Mouse (Mus musculus) spleen, adult 2 months (tissue): ENCODE measurements at regions not wholly inside any gene's neighbourhood (a gene's known extent, or its start where the extent isn't known, plus 50 kb on each side); places are given as distances from the start of the nearest gene placed in this dataset.

Experiments used
- DNase-seq, 2 experiments: peaks; one replicate each; pipeline versions ENCODE4 v3.0.0 to v3.0.0-alpha.2; 2012 to 2021; ENCODE audit warnings: low spot score in 2 of 2, low read depth in 1 of 2
- H3K27ac ChIP-seq: fragments of 200-500 bp; 2 replicates; pipeline ENCODE4 v1.5.1; 2012; ENCODE audit warnings: low read length, inconsistent platforms; ENCODE audit not compliant: insufficient read depth
- H3K27me3 ChIP-seq: fragments of 200-500 bp; 2 replicates; pipeline ENCODE4 v1.6.1; 2012; ENCODE audit warnings: mild to moderate bottlenecking, moderate library complexity, low read length, inconsistent platforms; ENCODE audit not compliant: control insufficient read depth, insufficient read depth
- H3K36me3 ChIP-seq: fragments of 200-500 bp; 2 replicates; pipeline ENCODE4 v1.6.1; 2012; ENCODE audit warnings: mild to moderate bottlenecking, low read length, inconsistent platforms; ENCODE audit not compliant: control insufficient read depth, insufficient read depth
- H3K4me1 ChIP-seq: fragments of 200-500 bp; 2 replicates; pipeline ENCODE4 v1.6.1; 2011; ENCODE audit warnings: inconsistent platforms; ENCODE audit not compliant: control insufficient read depth, insufficient read depth, insufficient read length
- H3K4me3 ChIP-seq: fragments of 200-500 bp; 2 replicates; pipeline ENCODE4 v1.5.1; 2011; ENCODE audit warnings: mild to moderate bottlenecking, inconsistent platforms; ENCODE audit not compliant: insufficient read depth, insufficient read length; ENCODE audit errors: extremely low read depth
- CTCF ChIP-seq: fragments of 200-500 bp; IDR thresholded peaks from 2 replicates; pipeline ENCODE4 v1.5.1; 2011; ENCODE audit warnings: mild to moderate bottlenecking, inconsistent platforms; ENCODE audit not compliant: insufficient read depth, insufficient read length, insufficient replicate concordance; ENCODE audit errors: extremely low read depth
- POLR2A ChIP-seq: fragments of 200-500 bp; IDR thresholded peaks from 2 replicates; pipeline ENCODE4 v1.6.1; 2011; ENCODE audit warnings: low read depth, low read length, inconsistent platforms
- WGBS: fragments of 180-500 bp; shearing (Covaris S2); methylation state at CpG from one replicate; pipeline ENCODE4 v1.1.7; 2018; 5-methylcytosine and 5-hydroxymethylcytosine counted together

DNA sequence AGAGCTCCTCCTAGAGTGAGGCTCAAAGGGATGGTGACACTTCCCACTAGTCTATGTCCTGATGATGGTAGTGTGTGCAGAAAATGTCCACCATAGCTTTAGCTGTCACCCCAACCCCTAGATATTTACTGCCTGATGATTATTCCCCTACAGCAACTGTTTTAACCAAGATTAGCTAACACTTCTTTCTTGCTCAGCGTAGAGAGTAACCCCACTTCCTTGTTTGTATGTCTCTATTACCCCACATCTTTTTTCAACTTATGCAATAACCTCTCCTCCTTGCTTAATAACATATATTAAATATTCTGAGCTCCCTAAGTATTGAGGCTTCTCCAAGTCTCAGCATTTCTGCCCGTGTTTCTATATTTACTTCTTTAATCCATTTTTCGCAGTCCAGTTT, 404.2 kb upstream of the Cntn3 start:
- Histone ChIP-seq H3K36me3 (no peaks in the 10 kb centered on the region), H3K4me3 (no peak overlapping the region), H3K4me1 (no peaks in the 10 kb centered on the region), H3K27me3 (no peaks in the 10 kb centered on the region), H3K27ac (no peak overlapping the region)
- DNase-seq = no peak
- 80% methylated on average over 3 of the region's 3 CpGs for WGBS
- TF ChIP-seq CTCF (no peak), POLR2A (no peak)

DNA sequence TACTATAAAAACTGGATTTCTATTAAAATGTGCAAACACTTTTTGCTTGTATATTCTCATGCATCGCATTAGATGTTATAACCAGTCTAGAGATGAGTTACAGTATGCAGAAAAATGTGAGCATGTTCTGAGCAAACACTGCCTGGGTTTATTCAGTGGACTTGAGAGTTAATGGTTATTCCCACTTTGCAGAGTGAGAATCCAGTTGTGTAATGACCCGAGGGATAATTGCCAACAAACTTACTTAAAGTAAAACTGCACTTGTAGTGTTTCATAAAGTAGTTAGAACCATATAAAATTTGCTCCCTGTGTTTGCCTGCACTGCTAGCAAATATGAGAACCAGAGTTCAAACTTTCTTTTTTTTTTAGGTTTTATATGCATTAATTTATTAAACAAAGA, 450.4 kb upstream of the Cntn3 start:
- Histone ChIP-seq H3K27me3 (no peaks in the 10 kb centered on the region), H3K36me3 (no peaks in the 10 kb centered on the region), H3K4me3 (no peak overlapping the region), H3K27ac (no peak overlapping the region), H3K4me1 (no peaks in the 10 kb centered on the region)
- 75% methylated on average over 2 of the region's 2 CpGs for WGBS
- DNase-seq = no peak
- TF ChIP-seq POLR2A (no peak), CTCF (no peak)

DNA sequence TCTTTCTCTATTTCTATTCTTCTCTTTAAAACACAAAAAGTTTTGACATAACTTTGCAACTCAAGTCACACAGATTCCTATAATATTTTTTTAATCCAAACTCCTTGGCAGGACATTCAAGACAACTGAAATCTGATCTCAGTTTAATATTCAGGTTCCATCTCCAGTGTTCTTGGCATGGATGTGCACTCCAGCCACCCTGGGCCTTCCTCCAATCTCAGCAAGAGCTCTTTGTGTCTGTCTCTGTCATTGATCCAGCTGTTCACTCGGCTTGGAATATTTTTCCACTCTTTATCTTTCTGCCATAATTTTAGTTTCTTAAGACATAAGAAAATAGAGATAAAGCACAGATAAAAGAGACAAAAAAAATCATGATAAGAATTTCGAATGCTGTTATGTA, 451.1 kb upstream of the Cntn3 start:
- Histone ChIP-seq H3K27me3 (no peaks in the 10 kb centered on the region), H3K4me3 (no peak overlapping the region), H3K36me3 (no peaks in the 10 kb centered on the region), H3K4me1 (no peaks in the 10 kb centered on the region), H3K27ac (no peak overlapping the region)
- TF ChIP-seq POLR2A (no peak), CTCF (no peak)
- DNase-seq = no peak
- 79% methylated on average over 2 of the region's 2 CpGs for WGBS

DNA sequence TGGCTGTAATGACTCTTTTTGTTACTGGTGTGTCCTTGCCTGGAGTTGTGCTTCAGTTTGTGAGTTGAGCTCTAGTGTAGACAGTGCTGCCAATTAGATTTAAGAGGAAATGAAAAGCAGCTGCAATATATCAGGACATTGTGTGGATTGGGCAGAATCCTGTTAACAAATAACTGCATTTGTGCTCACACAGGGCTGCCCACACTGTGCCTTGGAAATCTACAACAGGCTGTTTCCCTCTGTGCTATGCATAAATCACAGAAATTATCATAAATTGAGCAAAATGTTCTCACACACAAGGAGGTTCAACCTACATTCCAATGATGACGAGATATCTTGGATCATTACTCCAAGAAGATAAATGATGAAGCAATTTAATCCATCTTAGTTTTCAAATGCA, 455.2 kb upstream of the Cntn3 start:
- H3K27ac ChIP-seq = no peak overlapping the region
- no peaks in the 10 kb centered on the region for H3K4me1 ChIP-seq
- no peaks in the 10 kb centered on the region for H3K27me3 ChIP-seq
- 89% methylated on average over 1 of the region's 1 CpGs for WGBS
- no peak for DNase-seq
- no peak overlapping the region for H3K4me3 ChIP-seq
- H3K36me3 ChIP-seq = no peaks in the 10 kb centered on the region
- no peak for TF ChIP-seq CTCF
- TF ChIP-seq POLR2A = no peak

DNA sequence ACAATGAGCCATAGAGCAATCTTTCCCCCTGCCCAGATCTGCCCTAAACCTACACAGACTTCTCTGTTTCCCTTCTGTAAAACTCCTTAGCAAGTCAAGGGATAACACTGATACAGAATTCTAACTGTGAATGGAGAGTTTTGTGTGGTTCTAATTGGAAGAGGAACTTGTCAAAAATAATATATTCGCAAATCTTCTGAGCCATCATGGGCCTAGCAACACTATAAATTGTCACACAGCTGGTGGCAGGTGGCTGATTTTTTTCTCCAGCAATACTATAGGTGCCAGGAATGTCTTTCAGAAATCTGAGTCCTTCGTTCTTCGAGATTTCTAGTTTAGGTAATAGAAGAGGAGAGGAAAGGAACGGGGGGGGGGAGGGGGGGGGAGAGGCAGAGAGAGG, 460.5 kb upstream of the Cntn3 start:
- WGBS = 5% methylated on average over 4 of the region's 4 CpGs
- no peaks in the 10 kb centered on the region for H3K36me3 ChIP-seq
- DNase-seq = no peak
- TF ChIP-seq CTCF (no peak), POLR2A (no peak)
- H3K27me3 ChIP-seq = no peaks in the 10 kb centered on the region
- no peaks in the 10 kb centered on the region for H3K4me1 ChIP-seq
- H3K4me3 ChIP-seq = no peak overlapping the region
- no peak overlapping the region for H3K27ac ChIP-seq

DNA sequence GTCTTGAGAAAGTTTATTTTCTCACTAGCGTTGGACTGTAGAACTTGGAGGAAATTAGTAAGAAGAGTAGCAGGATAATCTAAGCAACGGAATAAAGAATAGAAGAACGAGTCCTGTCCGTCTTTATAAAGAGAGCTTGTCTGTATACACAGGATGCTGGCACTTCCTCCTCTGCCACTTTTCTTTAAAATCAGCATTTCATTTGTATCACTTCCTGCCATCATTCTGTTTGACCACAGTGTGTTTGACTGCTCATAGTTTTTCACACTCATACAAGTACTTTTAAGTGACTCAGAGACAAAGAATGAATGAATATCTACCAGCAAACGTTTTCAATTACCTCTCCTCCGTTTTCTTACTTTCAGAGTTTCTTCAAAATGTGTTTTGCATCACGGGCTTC, 461.0 kb upstream of the Cntn3 start:
- 2% methylated on average over 7 of the region's 7 CpGs for WGBS
- H3K4me1 ChIP-seq = no peaks in the 10 kb centered on the region
- no peak overlapping the region for H3K27ac ChIP-seq
- no peak for TF ChIP-seq CTCF
- TF ChIP-seq POLR2A = no peak
- H3K36me3 ChIP-seq = no peaks in the 10 kb centered on the region
- no peaks in the 10 kb centered on the region for H3K27me3 ChIP-seq
- H3K4me3 ChIP-seq = no peak overlapping the region
- no peak for DNase-seq

DNA sequence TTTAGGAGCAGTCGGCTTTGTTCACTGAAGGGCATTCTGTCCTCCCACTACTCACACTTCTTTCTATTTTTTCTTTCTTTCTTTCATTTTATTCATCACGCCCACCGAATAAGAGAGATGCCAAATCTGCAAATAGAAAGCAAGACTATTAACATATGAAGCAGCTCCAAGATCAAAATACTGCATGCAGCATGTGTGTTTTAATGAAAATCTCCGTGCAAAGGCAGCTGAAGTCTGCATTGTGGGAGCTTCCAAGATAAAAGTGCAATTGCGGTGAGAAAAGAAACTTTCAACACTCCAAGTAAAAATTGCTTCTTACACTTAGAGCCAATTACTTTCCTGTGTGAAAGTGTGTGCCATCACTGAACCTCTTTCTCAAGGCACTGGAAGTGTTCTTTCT, 449.8 kb upstream of the Chl1 start:
- Histone ChIP-seq H3K4me1 (no peaks in the 10 kb centered on the region), H3K27ac (no peak overlapping the region), H3K27me3 (no peaks in the 10 kb centered on the region), H3K4me3 (no peak overlapping the region), H3K36me3 (no peaks in the 10 kb centered on the region)
- TF ChIP-seq POLR2A (no peak), CTCF (no peak)
- 88% methylated on average over 5 of the region's 5 CpGs for WGBS
- DNase-seq = no peak

DNA sequence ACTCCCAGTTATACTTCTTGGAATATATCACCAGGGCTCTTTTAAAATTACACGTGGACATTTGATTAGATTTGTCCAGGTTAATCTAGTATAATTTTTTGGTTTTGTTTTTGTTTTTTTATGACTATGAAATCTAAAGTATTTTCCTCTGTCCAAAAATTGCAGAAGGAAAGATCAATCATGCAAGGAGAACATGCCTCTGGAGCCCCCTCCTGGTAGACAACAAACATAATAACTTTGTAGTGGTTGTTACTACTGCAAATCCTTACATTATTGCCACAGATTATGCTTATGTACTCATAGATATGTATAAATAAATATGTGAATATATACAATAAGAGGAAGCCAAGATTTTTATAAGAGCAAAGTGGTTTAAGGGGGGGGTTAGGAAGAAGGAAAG, 404.2 kb upstream of the Chl1 start:
- TF ChIP-seq CTCF = no peak
- TF ChIP-seq POLR2A = no peak
- no peak overlapping the region for H3K27ac ChIP-seq
- no peaks in the 10 kb centered on the region for H3K4me1 ChIP-seq
- WGBS = 53% methylated on average over 1 of the region's 1 CpGs
- H3K36me3 ChIP-seq = no peaks in the 10 kb centered on the region
- H3K4me3 ChIP-seq = no peak overlapping the region
- no peaks in the 10 kb centered on the region for H3K27me3 ChIP-seq
- no peak for DNase-seq
